Mouse (Mus musculus): ENCODE results near the gene Minpp1.
"Not testable (repeated sequence)": the region's sequence is repeated elsewhere in the genome, so short reads cannot be mapped to it uniquely, and the experiment has no call there.

The Minpp1 gene

GRCm38 (mm10) chr19:32485681-32486105 lies at the start of gene Minpp1:
TSS of gene Minpp1 (plus strand) at chr19:32485769.
- peak; percentile 81 for DNase-seq

- no peak for DNase-seq
Measured at GRCm38 (mm10) chr19:32439356-32439755, 46.2 kb upstream of the Minpp1 start.

GRCm38 (mm10) chr19:32441568-32441967 lies 44.0 kb upstream of the Minpp1 start:
- DNase-seq, result peak; percentile 12

DNA sequence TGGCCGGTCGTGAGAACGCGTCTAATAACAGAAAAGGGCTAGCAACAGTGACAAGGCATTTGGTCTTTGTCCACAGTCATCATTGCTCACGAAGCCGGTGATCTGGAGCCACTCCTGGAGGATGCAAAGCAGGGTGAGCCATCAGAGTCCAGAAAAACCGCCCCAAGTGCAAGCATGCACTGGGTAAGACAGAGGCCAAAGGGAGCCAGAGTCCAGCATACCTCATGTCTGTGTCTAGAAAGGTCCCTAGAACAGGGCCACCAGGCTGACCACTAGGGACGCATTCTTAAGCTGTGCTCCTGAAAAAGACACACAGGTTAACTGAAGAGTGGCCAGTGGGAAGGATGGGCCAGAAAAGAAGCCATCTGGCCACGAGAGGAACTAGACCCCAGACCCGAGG lies 36.6 kb upstream of the Minpp1 start:
- no peak for DNase-seq

DNA sequence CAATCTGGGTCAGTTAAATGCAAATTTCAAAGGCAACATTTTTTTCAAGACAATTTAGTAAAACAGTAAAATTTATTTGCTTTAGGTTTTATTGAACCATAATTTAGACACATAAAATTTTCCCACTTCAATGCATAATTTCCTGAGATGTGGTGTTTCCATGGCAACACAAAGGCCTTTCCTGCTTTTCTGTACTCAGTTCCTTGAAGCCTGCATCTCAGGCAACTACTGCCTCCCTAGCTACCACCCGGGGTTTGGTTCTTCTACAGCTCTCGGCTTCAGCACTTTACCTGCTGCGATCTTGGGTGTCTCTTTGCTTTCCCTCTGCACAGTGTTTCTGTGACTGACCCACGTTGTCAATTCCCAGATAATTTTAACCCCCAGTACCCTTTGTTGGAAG lies 33.3 kb upstream of the Minpp1 start:
- DNase-seq, result no peak

DNA sequence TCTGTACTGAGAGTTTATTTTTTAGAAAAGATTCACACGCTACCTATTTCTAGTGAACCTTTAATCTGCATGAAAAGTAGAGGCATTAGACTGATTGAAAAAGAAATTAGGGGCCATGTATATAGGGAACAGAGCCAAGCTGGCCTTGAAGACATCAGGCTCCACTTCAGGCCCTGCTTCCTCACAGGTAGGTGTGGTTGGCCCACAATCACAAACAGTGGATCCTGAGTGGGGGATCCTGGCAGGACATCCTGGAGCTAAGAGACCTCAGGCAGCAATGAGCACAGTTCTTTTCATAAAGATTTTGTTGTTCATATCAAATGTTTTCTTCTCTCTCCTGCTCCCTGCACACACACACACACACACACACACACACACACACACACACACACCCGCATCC lies 28.8 kb upstream of the Minpp1 start:
- no peak for DNase-seq

- DNase-seq, result not testable (repeated sequence)
Measured at GRCm38 (mm10) chr19:32457631-32458030, 27.9 kb upstream of the Minpp1 start.

DNA sequence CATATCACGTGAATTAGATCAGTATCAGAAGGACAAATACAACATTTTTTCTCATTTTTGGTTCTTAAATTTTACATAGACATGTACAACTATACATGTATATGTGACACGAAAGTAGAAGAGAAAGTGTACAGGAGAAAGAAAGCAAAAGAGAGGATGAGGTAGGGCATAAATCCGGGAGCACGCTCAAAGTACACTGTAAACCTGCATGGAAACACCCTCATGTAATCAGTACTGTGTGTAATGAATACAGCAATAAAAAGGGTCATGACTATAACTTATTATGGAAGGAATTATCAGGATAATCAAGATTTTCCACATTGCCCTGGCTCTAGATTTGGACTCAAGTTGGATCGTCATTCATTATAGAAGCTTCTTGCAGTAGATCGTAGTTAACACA lies 22.5 kb upstream of the Minpp1 start:
- no peak for DNase-seq

- no peak for DNase-seq
Measured at GRCm38 (mm10) chr19:32465228-32465627, 20.3 kb upstream of the Minpp1 start.

GRCm38 (mm10) chr19:32466478-32466877 lies 19.1 kb upstream of the Minpp1 start, which contains the start of gene Rpl9-ps6:
TSS of gene Rpl9-ps6 (minus strand) at chr19:32466578.
- DNase-seq, result no peak

- DNase-seq, result no peak
Measured at GRCm38 (mm10) chr19:32467325-32467724, 18.2 kb upstream of the Minpp1 start.

- DNase-seq, result no peak
Measured at GRCm38 (mm10) chr19:32470059-32470497, 15.5 kb upstream of the Minpp1 start.

DNA sequence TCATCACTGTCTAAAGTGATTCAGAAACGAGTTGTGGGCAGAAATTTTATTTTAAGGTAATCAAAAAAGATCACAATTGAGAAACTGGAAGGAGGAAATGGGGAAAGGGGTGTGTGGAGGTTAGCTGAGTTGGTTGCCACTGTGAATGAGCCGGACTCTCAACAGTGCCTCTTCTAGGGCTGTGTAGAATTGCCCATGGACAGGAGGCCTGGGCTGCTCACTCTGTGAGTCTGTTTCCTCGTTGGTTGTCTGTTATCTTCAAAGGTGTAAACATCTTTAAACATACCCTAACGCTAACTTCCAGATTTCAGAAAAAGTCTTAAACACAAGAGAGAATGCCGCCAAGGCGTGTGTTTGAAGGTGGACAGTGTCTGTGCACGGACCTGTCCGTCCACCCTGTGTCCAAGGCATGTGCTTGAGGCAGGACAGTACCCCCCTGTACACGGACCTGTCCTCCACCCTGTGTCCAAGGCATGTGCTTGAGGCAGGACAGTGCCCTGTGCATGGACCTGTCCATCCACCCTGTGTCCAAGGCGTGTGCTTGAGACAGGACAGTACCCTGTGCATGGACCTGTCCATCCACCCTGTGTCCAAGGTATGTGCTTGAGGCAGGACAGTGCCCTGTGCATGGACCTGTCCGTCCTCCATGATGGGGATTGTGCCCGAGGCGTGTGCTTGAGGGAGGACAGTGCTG lies 14.9 kb upstream of the Minpp1 start:
- DNase-seq, result no peak

GRCm38 (mm10) chr19:32476016-32476711 lies 9.4 kb upstream of the Minpp1 start:
- DNase-seq, result no peak

DNA sequence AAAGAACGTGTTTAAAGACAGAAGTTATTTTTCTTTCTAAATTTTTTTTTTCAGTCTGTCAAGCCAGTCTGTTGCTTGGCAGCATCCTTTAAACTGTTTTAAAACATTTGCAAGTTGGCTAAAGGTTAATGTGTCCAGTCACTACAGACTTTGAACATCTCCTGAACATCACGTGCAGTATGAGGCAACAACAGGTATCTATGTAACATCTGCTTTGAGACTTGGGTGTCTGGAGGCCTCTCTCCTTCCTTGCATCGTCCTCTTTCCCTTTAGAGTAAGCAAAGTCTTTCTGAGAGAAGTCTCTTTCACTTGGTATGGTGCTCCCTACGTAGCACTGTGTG lies 8.9 kb upstream of the Minpp1 start:
- DNase-seq, result no peak

DNA sequence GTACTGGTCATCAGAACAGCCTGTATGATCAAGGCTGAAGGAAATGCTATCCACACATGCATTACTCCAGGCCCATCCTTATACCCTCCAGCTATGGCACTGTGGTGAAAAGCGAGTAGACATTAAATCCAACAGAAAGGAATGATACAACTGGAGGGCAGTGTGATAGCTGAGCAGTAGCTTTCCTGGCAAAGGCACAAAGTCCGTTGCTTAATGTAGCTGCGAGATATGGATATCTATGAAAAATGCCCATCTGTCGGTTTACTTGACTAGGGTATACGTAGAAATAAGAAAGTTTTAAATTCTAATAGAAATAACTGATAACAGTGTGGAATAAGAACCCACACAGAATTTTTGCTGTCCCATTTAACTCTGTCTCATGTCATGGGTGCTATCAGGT lies 5.3 kb upstream of the Minpp1 start:
- no peak for DNase-seq

GRCm38 (mm10) chr19:32480791-32481442 lies 4.7 kb upstream of the Minpp1 start:
- no peak for DNase-seq

- DNase-seq, result no peak
Measured at GRCm38 (mm10) chr19:32481511-32481910, 4.1 kb upstream of the Minpp1 start.

GRCm38 (mm10) chr19:32484941-32485660 lies 468 bp upstream of the Minpp1 start:
- DNase-seq, result no peak

DNA sequence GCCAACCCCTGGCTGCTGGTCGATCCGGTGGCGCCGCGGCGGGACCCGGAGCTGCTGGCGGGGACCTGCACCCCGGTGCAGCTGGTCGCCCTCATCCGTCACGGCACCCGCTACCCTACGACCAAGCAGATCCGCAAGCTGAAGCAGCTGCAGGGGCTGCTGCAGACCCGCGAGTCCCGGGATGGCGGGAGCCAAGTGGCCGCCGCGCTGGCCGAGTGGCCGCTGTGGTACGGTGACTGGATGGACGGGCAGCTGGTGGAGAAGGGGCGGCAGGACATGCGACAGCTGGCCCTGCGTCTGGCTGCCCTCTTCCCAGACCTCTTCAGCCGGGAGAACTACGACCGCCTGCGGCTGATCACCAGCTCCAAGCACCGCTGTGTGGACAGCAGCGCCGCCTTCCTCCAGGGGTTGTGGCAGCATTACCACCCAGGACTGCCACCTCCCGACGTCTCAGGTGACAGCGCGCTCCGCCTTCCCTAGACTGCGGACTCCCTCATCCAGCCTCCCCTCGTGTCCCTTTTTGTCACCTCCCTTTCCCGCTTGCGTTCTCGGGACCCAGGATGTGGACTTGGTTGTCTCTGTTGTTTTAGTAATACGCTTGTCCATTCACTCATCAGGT lies 646 bp downstream of the Minpp1 start:
- peak; percentile 53 for DNase-seq

DNA sequence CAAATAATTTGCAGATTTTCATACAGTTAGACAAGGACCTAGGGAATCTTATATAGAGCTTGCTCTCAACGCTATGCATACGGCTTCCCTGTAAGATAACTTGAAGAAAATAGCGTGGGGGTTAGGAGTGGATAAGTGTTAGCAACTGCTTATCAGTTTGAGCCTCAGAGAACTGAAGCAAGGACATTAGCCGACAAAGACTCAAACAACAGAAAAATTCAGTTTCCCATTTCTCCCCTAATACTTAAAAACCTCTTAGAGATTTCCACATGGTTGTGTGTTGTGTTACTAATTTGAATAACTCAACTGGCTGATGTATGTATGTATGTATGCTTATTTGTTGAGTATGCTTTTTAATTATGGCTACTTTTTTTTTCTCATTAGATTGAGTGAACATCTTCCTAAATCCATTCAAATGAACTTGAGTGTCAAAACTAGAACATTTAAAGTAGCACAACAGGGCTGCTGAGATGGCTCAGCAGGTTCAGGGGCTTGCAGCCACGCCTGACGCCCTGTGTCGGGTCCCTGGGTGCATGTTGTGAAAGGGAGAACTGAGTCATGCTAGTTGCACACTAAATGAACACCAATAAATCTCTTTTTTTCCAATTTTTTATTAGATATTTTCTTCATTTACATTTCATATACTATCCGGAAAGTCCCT lies 2.2 kb downstream of the Minpp1 start:
- DNase-seq, result no peak

DNA sequence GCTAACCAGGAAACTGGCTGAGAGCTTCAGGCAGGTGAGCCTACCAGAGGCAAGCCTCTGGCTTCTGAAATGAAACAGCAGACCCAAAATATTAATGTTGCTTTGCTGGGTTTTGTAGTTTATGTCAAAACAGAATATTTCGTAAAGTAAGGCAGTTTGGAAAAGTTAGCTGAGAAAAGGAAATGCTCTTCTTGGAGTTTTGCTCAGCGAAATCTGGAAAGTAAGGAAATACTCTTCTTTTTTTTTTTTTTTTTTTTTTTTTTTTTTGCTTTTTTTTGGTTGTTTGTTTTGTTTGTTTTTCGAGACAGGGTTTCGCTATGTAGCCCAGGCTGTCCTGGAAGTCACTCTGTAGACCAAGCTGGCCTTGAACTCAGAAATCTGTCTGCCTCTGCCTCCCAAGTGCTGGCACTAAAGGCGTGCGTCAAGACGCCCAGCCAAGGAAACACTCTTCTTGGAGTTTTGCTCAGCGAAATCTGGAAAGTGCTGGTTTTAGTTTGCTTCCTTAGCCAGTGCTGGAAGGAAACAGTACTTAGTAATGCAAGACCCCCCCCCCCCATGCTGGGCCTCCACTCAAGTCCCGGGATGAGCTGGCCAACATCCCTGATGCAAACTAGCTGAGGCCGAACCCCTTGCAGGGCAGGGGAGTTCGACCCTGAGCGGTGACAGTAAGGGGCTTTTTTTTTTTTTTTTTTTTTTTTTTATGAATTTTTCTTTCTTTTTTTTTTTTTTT lies 3.8 kb downstream of the Minpp1 start:
- DNase-seq, result no peak
